Mouse (Mus musculus) liver, adult 2 months (tissue): Measurements from ENCODE around the gene Phgdh.

Experiments used
- CTCF ChIP-seq: fragments of 200-500 bp; IDR thresholded peaks from 2 replicates; pipeline ENCODE4 v1.5.1; 2011; ENCODE audit warnings: low read depth, low read length, control low read depth
- POLR2A ChIP-seq: fragments of 200-500 bp; IDR thresholded peaks from 2 replicates; pipeline ENCODE4 v1.6.1; 2011; ENCODE audit warnings: low read length, control low read depth; ENCODE audit not compliant: insufficient read depth; ENCODE audit errors: extremely low read depth

DNA sequence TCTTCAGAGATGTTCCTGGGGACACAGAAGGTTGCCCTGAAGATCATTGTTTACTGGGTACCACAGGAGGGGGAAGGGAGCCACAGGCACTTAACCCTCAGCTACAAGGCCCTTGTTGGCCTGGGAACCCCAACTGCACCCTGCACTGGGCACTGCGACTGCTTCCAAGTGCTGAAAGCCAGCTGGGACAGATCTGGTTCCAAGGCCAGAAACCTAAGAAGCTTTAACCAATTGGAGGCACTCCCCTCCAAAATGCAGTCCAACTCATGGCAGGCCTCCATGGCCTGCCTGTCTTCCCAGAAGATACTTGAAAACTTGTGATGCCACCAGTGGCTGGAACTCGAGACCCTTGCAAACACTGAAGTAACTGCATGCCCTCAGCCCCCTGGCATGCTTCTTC lies 24.6 kb downstream of the Phgdh start:
- TF ChIP-seq CTCF: no peak
- TF ChIP-seq POLR2A: no peak
